Mouse (Mus musculus) heart, embryonic 15.5 days (tissue): Measurements from ENCODE around the gene Mboat2. TPM values are rescaled to one million over a fixed set of nuclear protein-coding genes. Genes with fewer than 3 reads are reported as not detected.
A peak's percentile ranks its signal among the peaks of the same experiment; 100 is the strongest.

Experiments
- ATAC-seq: fragments of 200-750 bp; cut with Nextera tagmentation; replicated peaks from 2 replicates; pipeline ENCODE4 v1.8.0; 2017; ENCODE audit warnings: low read depth, moderate TSS enrichment; ENCODE audit not compliant: insufficient number of reproducible peaks, insufficient read depth, low FRiP score
- H3K27ac ChIP-seq: fragments of 300-500 bp; sonication (generic); 2 replicates; pipeline ENCODE4 v1.5.1; 2015; ENCODE audit warnings: mild to moderate bottlenecking, inconsistent platforms
- H3K27me3 ChIP-seq: fragments of 300-500 bp; sonication (generic); 2 replicates; pipeline ENCODE4 v1.6.1; 2015; ENCODE audit warnings: inconsistent platforms
- H3K36me3 ChIP-seq: fragments of 300-500 bp; sonication (generic); 2 replicates; pipeline ENCODE4 v1.6.1; 2015; ENCODE audit warnings: mild to moderate bottlenecking, inconsistent platforms
- H3K4me1 ChIP-seq: fragments of 300-500 bp; sonication (generic); replicated peaks from 2 replicates; pipeline ENCODE4 v1.6.1; 2015; ENCODE audit warnings: inconsistent platforms
- H3K4me2 ChIP-seq: fragments of 300-500 bp; sonication (generic); 2 replicates; pipeline ENCODE4 v1.6.1; 2015; ENCODE audit warnings: inconsistent platforms, mild to moderate bottlenecking, moderate library complexity
- H3K4me3 ChIP-seq: fragments of 300-500 bp; sonication (generic); 2 replicates; pipeline ENCODE4 v1.5.1; 2015; ENCODE audit warnings: mild to moderate bottlenecking, inconsistent platforms
- H3K9ac ChIP-seq: fragments of 300-500 bp; sonication (generic); 2 replicates; pipeline ENCODE4 v1.6.1; 2015; ENCODE audit warnings: mild to moderate bottlenecking, inconsistent platforms
- H3K9me3 ChIP-seq: fragments of 300-500 bp; sonication (generic); replicated peaks from 2 replicates; pipeline ENCODE4 v1.6.1; 2016; ENCODE audit warnings: inconsistent platforms
- WGBS: fragments of 180-500 bp; shearing (Covaris S2); methylation state at CpG from one replicate; pipeline ENCODE4 v1.1.7; 2015; ENCODE audit warnings: mixed read lengths; 5-methylcytosine and 5-hydroxymethylcytosine counted together
- polyA plus RNA-seq: library from polyadenylated mRNA; unstranded; fragments of >200 nt; fragmentation: Nextera tagmentation; extraction: Ambion mirVana; gene quantifications from 2 replicates; pipeline ENCODE4 v1.2.1, GENCODE M21; 2015

The Mboat2 gene
- polyA plus RNA-seq, 1 experiment from 2014 or later = 29.0 TPM

DNA sequence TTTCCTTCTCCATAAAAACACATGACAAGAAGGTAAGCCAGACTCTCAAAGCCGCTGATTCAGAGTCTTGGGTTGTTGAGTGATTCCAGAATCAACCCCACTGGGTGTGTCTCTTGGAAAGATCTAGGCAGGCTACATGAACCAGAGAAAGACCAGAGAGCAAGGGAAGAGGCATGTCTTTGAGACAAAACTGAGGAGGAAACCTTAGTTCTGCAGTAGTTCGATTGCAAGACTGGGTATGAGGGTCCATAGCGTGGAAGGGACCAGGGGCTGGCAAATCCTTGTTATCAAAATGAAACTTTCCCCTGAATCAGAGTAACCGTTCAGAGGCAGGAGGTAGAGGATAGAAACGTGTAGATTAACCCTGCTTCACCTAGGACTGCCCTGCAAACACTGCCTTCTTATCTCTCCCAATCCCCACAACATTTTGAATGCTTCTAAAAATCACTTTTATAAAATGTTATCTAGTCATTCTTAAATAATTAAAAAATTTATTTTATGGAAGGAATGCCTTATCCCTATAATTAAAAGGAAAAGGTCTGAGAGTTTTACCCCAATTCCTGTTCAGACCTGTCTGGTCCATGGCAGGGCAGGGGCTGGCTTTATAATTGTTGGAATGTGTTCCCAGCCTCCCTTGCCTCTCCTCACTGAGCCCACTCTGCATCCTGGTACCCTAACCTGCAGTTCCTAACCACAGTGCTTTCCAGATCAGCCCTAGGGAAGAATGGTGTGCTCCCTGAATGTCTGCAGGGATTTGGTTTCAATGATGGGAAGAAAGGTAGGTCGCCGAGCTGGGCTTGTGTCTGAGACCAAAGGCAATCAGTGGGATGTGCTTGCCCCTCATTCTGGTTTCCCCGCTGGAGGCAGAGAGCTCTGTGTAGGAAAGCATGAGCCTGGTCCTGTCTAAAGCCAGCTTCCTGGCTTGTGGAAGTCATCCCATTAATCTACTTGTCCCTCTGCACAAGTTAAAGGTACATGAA lies 142.0 kb downstream of the Mboat2 start:
- Histone ChIP-seq H3K27ac (no peak overlapping the region), H3K4me2 (no peak overlapping the region), H3K4me1 (peaks cover 33% of the 10 kb centered on the region), H3K9me3 (no peaks in the 10 kb centered on the region), H3K27me3 (no peaks in the 10 kb centered on the region), H3K4me3 (no peak overlapping the region), H3K36me3 (no peaks in the 10 kb centered on the region), H3K9ac (no peak overlapping the region)
- WGBS = 60% methylated on average over 8 of the region's 8 CpGs
- no peak for ATAC-seq

DNA sequence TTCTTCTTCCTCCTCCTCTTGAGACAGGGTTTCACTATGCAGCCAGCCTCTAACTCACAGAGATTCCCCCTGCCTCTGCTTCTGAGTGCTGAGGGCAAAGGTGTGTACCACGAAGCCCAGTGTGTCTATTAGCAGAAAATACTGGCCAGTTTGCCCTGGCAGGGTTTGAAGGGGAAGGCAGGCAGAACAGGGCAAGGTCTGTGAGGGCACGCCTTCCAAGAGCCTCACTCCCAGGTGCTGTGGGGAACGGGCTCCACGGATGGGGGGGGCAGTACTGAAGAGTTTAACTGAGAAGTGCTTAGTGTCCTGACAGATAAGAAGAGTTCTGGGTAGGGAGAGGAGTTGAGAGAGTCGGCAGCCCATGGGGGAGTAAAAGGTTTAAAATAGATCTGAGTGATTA lies 142.9 kb downstream of the Mboat2 start:
- Histone ChIP-seq H3K27ac (no peak overlapping the region), H3K36me3 (no peaks in the 10 kb centered on the region), H3K4me2 (no peak overlapping the region), H3K4me1 (peaks cover 33% of the 10 kb centered on the region), H3K9ac (no peak overlapping the region), H3K9me3 (no peaks in the 10 kb centered on the region), H3K4me3 (no peak overlapping the region), H3K27me3 (no peaks in the 10 kb centered on the region)
- no peak for ATAC-seq
- WGBS = 31% methylated on average over 5 of the region's 5 CpGs

DNA sequence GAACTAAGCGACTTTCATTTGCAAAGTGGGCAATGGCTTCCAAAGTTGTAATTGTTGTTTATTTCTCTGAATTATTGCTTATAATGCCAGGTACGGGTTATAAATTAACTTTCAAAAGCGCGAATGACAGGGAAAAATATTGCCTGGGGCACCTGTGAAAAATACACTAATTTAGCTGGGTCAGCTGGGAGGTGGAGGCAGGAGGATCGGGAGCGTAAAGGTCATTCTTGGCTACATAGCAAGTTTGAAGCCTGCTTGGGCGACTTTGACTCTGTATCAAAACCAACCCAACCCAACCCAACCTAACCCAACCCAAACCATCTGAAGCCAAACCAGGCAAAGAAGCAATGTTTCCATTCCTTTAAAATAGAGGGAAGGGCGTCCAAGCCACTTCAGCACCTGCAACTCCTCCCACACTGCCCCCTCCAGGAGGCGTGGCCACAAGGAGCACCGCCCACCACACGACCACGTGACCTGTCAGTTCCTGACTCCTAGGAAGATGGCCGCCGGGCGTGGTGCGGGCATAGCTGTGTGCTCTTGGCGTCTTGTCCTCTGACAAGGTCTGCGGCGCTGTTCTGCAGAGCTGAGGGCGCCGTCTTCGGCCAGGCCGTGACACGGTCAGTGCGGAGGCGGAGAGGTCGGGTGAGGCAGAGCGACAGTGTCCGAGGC lies 143.9 kb downstream of the Mboat2 start, which contains the start of gene Kidins220:
Gene Kidins220 (plus strand): TSS at position 480 of the 669 bp plus-strand sequence.
- H3K9me3 ChIP-seq = no peaks in the 10 kb centered on the region
- WGBS = 16% methylated on average over 29 of the region's 29 CpGs
- no peaks in the 10 kb centered on the region for H3K36me3 ChIP-seq
- H3K27ac ChIP-seq = peak within 1 kb of the TSS; percentile 96
- H3K4me3 ChIP-seq = peak within 1 kb of the TSS; percentile 86
- peaks cover 38% of the 10 kb centered on the region for H3K4me1 ChIP-seq
- peak within 1 kb of the TSS; percentile 79 for H3K9ac ChIP-seq
- H3K4me2 ChIP-seq = peak within 1 kb of the TSS; percentile 71
- no peaks in the 10 kb centered on the region for H3K27me3 ChIP-seq
- ATAC-seq = peak; percentile 89

DNA sequence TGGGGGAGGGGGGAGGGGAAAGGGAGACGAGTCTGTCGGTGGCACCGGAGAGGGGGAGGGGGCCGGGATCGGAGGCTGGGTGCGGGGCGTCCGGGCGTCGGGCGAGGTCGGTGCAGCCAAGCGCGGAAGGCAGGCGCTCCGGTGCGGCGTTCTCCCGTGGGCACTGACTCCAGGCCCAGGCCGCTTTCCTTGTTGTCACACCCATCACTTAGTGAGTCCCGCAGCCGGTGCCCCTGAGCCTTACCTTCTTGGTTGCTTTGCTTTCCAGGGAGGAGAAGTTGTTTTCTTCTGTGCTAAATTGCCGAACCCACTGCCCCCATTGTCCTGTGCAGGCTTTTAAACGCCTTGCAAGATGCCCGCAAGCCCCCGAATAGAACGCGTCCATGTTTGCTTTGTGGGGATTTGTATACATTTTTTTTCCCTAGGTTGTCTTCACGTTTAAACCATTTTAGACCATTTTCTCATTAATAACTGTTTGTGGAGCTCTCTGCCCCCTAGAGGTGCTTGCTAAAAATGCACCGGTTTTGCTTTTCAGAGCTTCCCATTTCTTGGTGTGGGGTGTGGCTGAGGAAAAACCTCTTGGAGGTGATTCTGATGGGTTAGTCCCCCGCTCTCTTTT lies 144.5 kb downstream of the Mboat2 start:
- Histone ChIP-seq H3K36me3 (no peaks in the 10 kb centered on the region), H3K4me1 (peaks cover 38% of the 10 kb centered on the region), H3K27ac (peak overlapping the region; percentile 96), H3K27me3 (no peaks in the 10 kb centered on the region), H3K9me3 (no peaks in the 10 kb centered on the region), H3K4me3 (peak overlapping the region; percentile 86), H3K4me2 (peak overlapping the region; percentile 71), H3K9ac (peak overlapping the region; percentile 79)
- 2% methylated on average over 31 of the region's 31 CpGs for WGBS
- ATAC-seq = no peak; the same call in 1 of the 2 replicates

GRCm38 (mm10) chr12:24985226-24985625 lies 154.5 kb downstream of the Mboat2 start:
- H3K36me3 ChIP-seq = peaks cover 37% of the 10 kb centered on the region
- WGBS = 56% methylated on average over 5 of the region's 5 CpGs

GRCm38 (mm10) chr12:24995350-24995749 lies 164.7 kb downstream of the Mboat2 start:
- Histone ChIP-seq H3K27ac (no peak overlapping the region), H3K9ac (no peak overlapping the region), H3K9me3 (no peaks in the 10 kb centered on the region), H3K4me1 (no peaks in the 10 kb centered on the region; the same call in 1 of the 2 replicates), H3K4me3 (no peak overlapping the region), H3K36me3 (peaks cover 87% of the 10 kb centered on the region), H3K27me3 (no peaks in the 10 kb centered on the region), H3K4me2 (no peak overlapping the region)
- no peak for ATAC-seq
- WGBS = 94% methylated on average over 4 of the region's 4 CpGs

More at GRCm38 (mm10) chr12:24985226-24985625, 154.5 kb downstream of the Mboat2 start:
- no peaks in the 10 kb centered on the region for H3K27me3 ChIP-seq
- no peak for ATAC-seq
- H3K9ac ChIP-seq = no peak overlapping the region
- peaks cover 33% of the 10 kb centered on the region for H3K4me1 ChIP-seq
- H3K4me2 ChIP-seq = no peak overlapping the region
- no peak overlapping the region for H3K27ac ChIP-seq
- no peak overlapping the region for H3K4me3 ChIP-seq
- H3K9me3 ChIP-seq = no peaks in the 10 kb centered on the region

DNA sequence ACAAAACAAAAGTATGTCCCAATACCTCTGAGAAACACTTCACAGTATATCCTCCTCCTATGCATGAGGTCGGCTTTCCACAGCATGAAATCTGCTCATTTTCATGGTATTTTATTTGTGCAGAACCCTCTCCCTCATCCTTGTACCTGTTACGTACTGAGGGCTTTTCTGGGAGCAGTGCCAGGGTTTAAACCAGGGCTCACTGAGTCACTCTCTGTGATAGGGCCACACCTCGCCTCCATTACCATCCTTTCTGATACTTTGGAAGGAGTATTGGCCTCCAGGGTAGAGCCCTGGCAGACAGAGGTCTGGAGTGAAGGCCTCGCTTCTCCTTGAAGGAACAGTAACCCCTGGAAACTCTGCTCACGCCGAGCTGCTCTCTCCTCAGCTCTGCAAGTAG lies 174.7 kb downstream of the Mboat2 start:
- peaks cover 83% of the 10 kb centered on the region for H3K36me3 ChIP-seq
- no peak overlapping the region for H3K9ac ChIP-seq
- no peak for ATAC-seq
- no peaks in the 10 kb centered on the region for H3K4me1 ChIP-seq
- H3K9me3 ChIP-seq = no peaks in the 10 kb centered on the region
- H3K4me2 ChIP-seq = no peak overlapping the region
- no peak overlapping the region for H3K4me3 ChIP-seq
- H3K27me3 ChIP-seq = no peaks in the 10 kb centered on the region
- H3K27ac ChIP-seq = no peak overlapping the region
- WGBS = 81% methylated on average over 6 of the region's 6 CpGs

- H3K36me3 ChIP-seq = peaks cover 74% of the 10 kb centered on the region
- H3K4me3 ChIP-seq = no peak overlapping the region
- ATAC-seq = no peak
- H3K4me1 ChIP-seq = peaks cover 11% of the 10 kb centered on the region
- H3K9me3 ChIP-seq = no peaks in the 10 kb centered on the region
- H3K4me2 ChIP-seq = no peak overlapping the region
- H3K27me3 ChIP-seq = no peaks in the 10 kb centered on the region
- H3K27ac ChIP-seq = no peak overlapping the region
- WGBS = 47% methylated on average over 9 of the region's 9 CpGs
- H3K9ac ChIP-seq = no peak overlapping the region
These were observed 179.3 kb downstream of the Mboat2 start for GRCm38 (mm10) chr12:25009957-25010356.

DNA sequence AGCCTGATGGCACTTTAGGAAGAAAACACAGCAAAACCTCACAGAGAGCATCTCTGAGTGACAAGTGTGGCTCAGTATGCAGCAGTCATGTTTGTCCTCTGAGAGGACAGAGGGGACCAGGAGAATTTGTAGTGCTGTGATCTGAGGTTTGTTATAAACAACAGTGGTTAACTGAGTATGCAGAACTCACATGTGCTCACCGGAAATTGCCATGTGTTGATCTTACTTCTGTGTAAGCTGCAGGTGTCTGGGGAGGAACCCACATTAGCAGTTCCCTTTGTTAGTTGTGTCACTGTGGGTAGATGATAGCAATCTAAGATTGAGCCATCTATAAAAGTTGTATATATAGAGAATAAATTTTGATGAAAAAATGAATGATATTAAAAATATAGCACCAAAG lies 179.7 kb downstream of the Mboat2 start:
- H3K27me3 ChIP-seq = no peaks in the 10 kb centered on the region
- no peak overlapping the region for H3K27ac ChIP-seq
- ATAC-seq = no peak
- H3K36me3 ChIP-seq = peaks cover 74% of the 10 kb centered on the region
- no peaks in the 10 kb centered on the region for H3K9me3 ChIP-seq
- H3K4me3 ChIP-seq = no peak overlapping the region
- H3K4me2 ChIP-seq = no peak overlapping the region
- WGBS = 80% methylated on average over 1 of the region's 1 CpGs
- peaks cover 11% of the 10 kb centered on the region for H3K4me1 ChIP-seq
- no peak overlapping the region for H3K9ac ChIP-seq

DNA sequence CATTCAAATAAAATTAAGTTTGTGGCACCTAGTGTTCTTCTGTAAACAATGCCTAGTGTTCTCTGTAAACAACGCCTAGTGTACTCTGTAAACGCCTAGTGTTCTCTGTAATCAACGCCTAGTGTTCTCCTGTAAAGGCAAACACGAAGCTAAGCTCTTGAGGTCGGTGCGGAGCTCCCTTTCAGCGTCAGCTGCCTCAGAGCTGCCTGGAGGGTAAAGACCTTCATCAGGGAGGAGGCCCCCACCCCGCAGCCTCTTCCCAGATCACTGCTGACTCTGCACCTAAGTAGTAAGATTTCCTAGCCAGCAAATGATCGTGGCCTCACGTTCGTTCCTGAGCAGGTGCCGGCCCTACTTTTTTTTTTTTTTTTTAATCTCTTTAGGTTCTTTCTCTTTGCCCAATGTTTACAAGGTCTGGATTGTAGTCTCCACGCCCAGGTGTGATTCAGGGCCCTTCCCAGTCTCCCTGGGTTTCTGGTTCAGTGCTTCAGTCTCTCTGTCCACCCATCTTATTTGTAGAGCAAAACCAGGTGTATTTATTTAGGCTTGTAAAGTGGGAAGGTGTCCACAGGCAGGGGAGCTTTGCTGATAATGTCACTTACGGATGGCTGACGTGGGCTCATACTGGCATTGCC lies 181.2 kb downstream of the Mboat2 start:
- Histone ChIP-seq H3K9me3 (no peaks in the 10 kb centered on the region), H3K9ac (no peak overlapping the region), H3K4me2 (no peak overlapping the region), H3K27me3 (no peaks in the 10 kb centered on the region), H3K36me3 (peaks cover 80% of the 10 kb centered on the region), H3K4me3 (no peak overlapping the region), H3K4me1 (peaks cover 11% of the 10 kb centered on the region), H3K27ac (0 out of 2 replicates have a peak overlapping the region, but pooled peaks have one; percentile 74)
- ATAC-seq = no peak
- WGBS = 72% methylated on average over 15 of the region's 15 CpGs
